In the genomic region with DNA sequence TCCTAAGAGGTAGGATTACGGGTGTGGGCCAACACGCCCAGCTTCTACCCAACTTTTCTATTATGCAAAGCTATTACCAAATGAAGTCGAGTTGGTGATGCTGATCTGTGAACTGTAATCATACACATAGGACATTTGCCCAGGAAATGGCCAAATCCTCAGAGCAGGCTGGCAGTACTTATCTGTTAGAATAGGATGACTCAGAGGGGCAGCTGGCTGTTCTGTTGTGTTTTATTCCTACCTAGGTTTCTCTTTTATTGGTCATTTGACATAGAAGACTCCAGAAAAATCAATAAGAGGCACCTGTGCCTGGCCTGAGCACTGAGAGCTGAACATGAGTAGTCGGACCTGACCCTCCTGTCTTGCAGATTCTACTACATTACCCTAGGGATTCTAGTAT, we compare ENCODE assay signal across 16 mouse cellular contexts.
"Had no signal": no experiment of that assay in that cellular context is flagged by ENCODE, and none has a peak within 500 bp of the region (broad histone marks: within the 10 kb centered on the region; RNA-seq: fewer than 3 reads in every experiment).

No protein-coding gene starts in this region.

- H3K4me2 ChIP-seq: neural tube, embryonic 15.5 days had no signal

- H3K4me1 ChIP-seq: limb, embryonic 10.5 days; midbrain, embryonic 10.5 days; neural tube, embryonic 15.5 days had no signal

- H3K9me3 ChIP-seq: limb, embryonic 10.5 days; midbrain, embryonic 10.5 days; neural tube, embryonic 15.5 days had no signal

- DNase-seq: kidney, adult 9 months; kidney, postnatal 36 days; lung, adult 2 months; lung, postnatal 36 days; midbrain, embryonic 14.5 days; right cerebral cortex, adult 18-20 months; right cerebral cortex, postnatal 25 days; thymus, adult 18-20 months; thymus, postnatal 14 days had no signal

- ATAC-seq: lung, postnatal 0 days had no signal

- H3K9ac ChIP-seq: liver, embryonic 14.5 days; neural tube, embryonic 15.5 days had no signal

- H3K4me3 ChIP-seq: limb, embryonic 10.5 days; midbrain, embryonic 10.5 days; myocyte; neural tube, embryonic 15.5 days had no signal

- H3K27ac ChIP-seq: kidney, postnatal 0 days; limb, embryonic 10.5 days; liver, embryonic 14.5 days; midbrain, embryonic 10.5 days; neural tube, embryonic 15.5 days had no signal

- H3K27me3 ChIP-seq: neural tube, embryonic 15.5 days had no signal
